Mouse (Mus musculus) lung, embryonic 16.5 days (tissue): Measurements from ENCODE around the gene Ehd3. TPM values are rescaled to one million over a fixed set of nuclear protein-coding genes. Genes with fewer than 3 reads are reported as not detected.

Source experiments
- ATAC-seq: fragments of 200-750 bp; cut with Nextera tagmentation; 2 replicates; pipeline ENCODE4 v1.8.0; 2017; ENCODE audit warnings: low read depth, mild to moderate bottlenecking, moderate library complexity
- H3K27ac ChIP-seq: fragments of 300-500 bp; sonication (generic); 2 replicates; pipeline ENCODE4 v1.5.1; 2014; ENCODE audit warnings: mild to moderate bottlenecking, control low read depth, low read length
- H3K27me3 ChIP-seq: fragments of 300-500 bp; sonication (generic); 2 replicates; pipeline ENCODE4 v1.6.1; 2014; ENCODE audit warnings: low read depth, low read length, mixed read lengths; ENCODE audit not compliant: control insufficient read depth, insufficient read depth
- H3K36me3 ChIP-seq: fragments of 300-500 bp; sonication (generic); 2 replicates; pipeline ENCODE4 v1.6.1; 2014; ENCODE audit warnings: low read length; ENCODE audit not compliant: control insufficient read depth, insufficient read depth
- H3K4me1 ChIP-seq: fragments of 300-500 bp; sonication (generic); replicated peaks from 2 replicates; pipeline ENCODE4 v1.6.1; 2014; ENCODE audit warnings: low read length, mixed read lengths; ENCODE audit not compliant: control insufficient read depth, insufficient read depth
- H3K4me2 ChIP-seq: fragments of 300-500 bp; sonication (generic); 2 replicates; pipeline ENCODE4 v1.6.1; 2014; ENCODE audit warnings: low read depth, low read length, control low read depth
- H3K4me3 ChIP-seq: fragments of 300-500 bp; sonication (generic); 2 replicates; pipeline ENCODE4 v1.5.1; 2014; ENCODE audit warnings: mild to moderate bottlenecking, low read length, control low read depth
- H3K9ac ChIP-seq: fragments of 300-500 bp; sonication (generic); 2 replicates; pipeline ENCODE4 v1.6.1; 2014; ENCODE audit warnings: low read length, control low read depth
- H3K9me3 ChIP-seq: fragments of 300-500 bp; sonication (generic); 2 replicates; pipeline ENCODE4 v1.6.1; 2016; ENCODE audit warnings: low read length; ENCODE audit not compliant: control insufficient read depth
- WGBS: fragments of 180-500 bp; shearing (Covaris S2); extraction: QIAGEN DNeasy Blood & Tissue Kit; methylation state at CpG from one replicate; pipeline ENCODE4 v1.1.7; 2014; 5-methylcytosine and 5-hydroxymethylcytosine counted together
- polyA plus RNA-seq: library from polyadenylated mRNA; unstranded; fragments of >200 nt; fragmentation: Nextera tagmentation; extraction: Ambion mirVana; gene quantifications from 2 replicates; pipeline ENCODE4 v1.2.1, GENCODE M21; 2015

Ehd3 gene
- polyA plus RNA-seq, 1 experiment from 2014 or later = 15.4 TPM

DNA sequence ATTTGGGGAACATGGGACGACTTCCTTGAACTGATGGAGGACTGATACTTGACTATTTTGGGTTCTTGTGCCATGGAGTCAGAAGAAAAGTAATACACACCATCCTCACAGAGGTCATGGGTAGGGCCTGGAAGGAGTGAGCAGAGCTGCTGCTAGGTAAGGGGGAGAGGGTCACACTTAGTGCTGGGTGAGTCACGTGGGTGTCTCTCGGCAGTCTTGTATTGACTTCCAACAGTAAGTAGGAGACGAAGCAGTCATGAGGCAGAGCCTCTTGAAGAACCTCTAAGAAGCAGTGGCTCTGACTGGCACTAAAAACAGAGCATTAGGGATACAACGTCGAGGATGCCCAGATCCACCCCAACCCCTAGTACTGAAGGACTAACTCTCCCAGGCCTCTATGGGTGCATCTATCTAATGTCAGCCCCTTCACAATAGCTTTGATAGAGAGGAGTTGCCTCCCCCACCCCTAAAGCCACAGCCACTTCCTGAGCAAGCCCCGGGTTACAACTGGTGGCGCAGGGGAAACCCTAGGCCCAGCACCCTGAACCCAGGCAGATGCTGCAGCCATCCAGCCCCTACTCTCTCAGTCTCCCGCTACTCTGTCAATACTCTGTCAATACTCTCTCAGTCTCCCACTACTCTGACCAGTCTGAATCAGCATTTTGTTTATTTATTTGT, 65.2 kb downstream of the Ehd3 start:
- no peaks in the 10 kb centered on the region for H3K36me3 ChIP-seq
- H3K9me3 ChIP-seq = no peaks in the 10 kb centered on the region
- no peak overlapping the region for H3K27ac ChIP-seq
- WGBS = 89% methylated on average over 9 of the region's 9 CpGs
- no peak overlapping the region for H3K4me3 ChIP-seq
- ATAC-seq = no peak
- no peaks in the 10 kb centered on the region for H3K27me3 ChIP-seq
- H3K4me2 ChIP-seq = no peak overlapping the region
- H3K9ac ChIP-seq = no peak overlapping the region
- no peaks in the 10 kb centered on the region for H3K4me1 ChIP-seq

GRCm38 (mm10) chr17:73870956-73871605, 67.1 kb downstream of the Ehd3 start:
- Histone ChIP-seq H3K27ac (no peak overlapping the region), H3K4me3 (no peak overlapping the region), H3K9ac (no peak overlapping the region), H3K36me3 (no peaks in the 10 kb centered on the region), H3K27me3 (no peaks in the 10 kb centered on the region), H3K4me2 (no peak overlapping the region), H3K9me3 (no peaks in the 10 kb centered on the region), H3K4me1 (no peaks in the 10 kb centered on the region)
- ATAC-seq = no peak
- 85% methylated on average over 14 of the region's 14 CpGs for WGBS

GRCm38 (mm10) chr17:73875268-73875667, 71.3 kb downstream of the Ehd3 start:
- Histone ChIP-seq H3K4me2 (no peak overlapping the region), H3K4me1 (no peaks in the 10 kb centered on the region), H3K27ac (no peak overlapping the region), H3K9ac (no peak overlapping the region), H3K9me3 (no peaks in the 10 kb centered on the region), H3K36me3 (no peaks in the 10 kb centered on the region), H3K4me3 (no peak overlapping the region), H3K27me3 (no peaks in the 10 kb centered on the region)
- WGBS = 78% methylated on average over 4 of the region's 4 CpGs
- ATAC-seq = no peak

DNA sequence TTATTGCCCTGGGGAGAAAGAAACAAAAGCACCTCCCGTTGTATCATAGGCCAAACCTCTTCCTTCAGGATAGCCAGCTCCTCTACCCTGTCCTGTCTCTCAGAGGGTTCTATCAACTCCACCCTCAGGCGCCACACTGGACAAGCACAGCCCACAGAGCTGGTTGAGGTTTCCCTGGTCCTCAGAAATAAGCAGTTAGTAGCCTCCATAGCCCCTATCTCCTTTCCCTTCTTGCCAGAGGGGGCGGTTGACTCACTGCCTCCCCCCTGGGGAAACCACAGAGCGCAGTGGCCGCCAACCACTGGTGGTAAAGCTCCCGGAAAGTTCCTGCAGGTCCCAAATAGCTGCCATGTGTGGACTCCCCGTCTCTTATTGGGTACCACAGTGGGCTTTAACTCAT, 71.7 kb downstream of the Ehd3 start:
- no peaks in the 10 kb centered on the region for H3K9me3 ChIP-seq
- WGBS = 81% methylated on average over 7 of the region's 7 CpGs
- H3K27me3 ChIP-seq = no peaks in the 10 kb centered on the region
- H3K9ac ChIP-seq = no peak overlapping the region
- no peak overlapping the region for H3K27ac ChIP-seq
- no peaks in the 10 kb centered on the region for H3K36me3 ChIP-seq
- no peak overlapping the region for H3K4me3 ChIP-seq
- no peak for ATAC-seq
- H3K4me2 ChIP-seq = no peak overlapping the region
- H3K4me1 ChIP-seq = no peaks in the 10 kb centered on the region

DNA sequence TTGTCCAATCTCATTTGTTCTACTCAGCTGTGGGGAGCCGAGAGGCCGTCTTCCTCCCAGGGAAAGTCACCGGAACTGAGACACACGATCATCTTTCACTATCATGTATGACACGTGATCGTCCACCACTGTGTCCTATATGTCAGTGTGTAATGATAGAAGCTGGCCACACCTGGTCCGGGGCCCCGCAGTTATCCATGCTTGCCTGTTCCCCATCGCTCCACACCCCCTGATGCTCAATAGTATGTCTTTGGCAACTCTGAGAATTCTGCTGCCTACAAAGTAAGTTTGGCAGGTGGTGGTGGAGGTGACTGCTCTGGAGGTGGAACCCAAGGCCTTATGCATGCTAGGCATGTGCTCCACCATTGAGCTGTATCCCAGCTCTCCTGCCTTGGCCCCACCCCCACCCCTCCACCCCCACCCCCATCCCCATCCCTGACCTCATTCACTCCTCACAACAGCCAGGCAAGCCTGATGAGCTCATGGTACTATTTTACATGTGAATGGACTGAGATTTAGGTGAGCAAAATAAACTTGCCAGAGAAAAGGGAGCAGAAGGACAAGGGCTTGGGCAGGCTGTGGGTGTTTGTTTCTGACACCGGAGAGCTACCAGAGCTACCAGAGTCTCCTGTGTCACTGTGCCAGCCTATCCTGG, 75.5 kb downstream of the Ehd3 start:
- Histone ChIP-seq H3K27me3 (no peaks in the 10 kb centered on the region), H3K27ac (no peak overlapping the region), H3K36me3 (no peaks in the 10 kb centered on the region), H3K9me3 (no peaks in the 10 kb centered on the region), H3K4me2 (no peak overlapping the region), H3K4me3 (no peak overlapping the region), H3K9ac (no peak overlapping the region), H3K4me1 (no peaks in the 10 kb centered on the region)
- WGBS = 83% methylated on average over 10 of the region's 10 CpGs
- ATAC-seq = no peak

DNA sequence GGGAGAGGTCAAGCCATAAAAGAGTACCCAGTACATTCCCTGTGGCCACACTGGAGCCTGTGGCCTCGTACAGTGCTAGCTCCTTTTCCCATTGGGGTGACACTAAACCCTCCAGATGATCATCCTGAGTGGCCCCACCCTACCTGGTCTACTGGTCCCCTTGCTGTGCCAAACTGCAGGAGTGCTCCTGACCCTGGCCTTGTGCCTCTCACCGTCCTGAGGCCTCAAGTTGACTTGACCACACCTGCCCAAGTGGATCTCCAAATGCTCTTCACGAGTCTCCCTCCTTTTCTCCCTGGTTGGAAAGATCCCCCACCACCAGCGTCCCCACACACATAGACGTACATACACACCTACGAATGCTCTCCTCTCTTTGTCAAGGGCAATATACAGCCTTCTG, 76.4 kb downstream of the Ehd3 start:
- H3K27me3 ChIP-seq = no peaks in the 10 kb centered on the region
- H3K4me3 ChIP-seq = no peak overlapping the region
- H3K27ac ChIP-seq = no peak overlapping the region
- H3K9me3 ChIP-seq = no peaks in the 10 kb centered on the region
- no peak overlapping the region for H3K4me2 ChIP-seq
- WGBS = 72% methylated on average over 6 of the region's 6 CpGs
- H3K4me1 ChIP-seq = no peaks in the 10 kb centered on the region
- ATAC-seq = no peak
- no peak overlapping the region for H3K9ac ChIP-seq
- no peaks in the 10 kb centered on the region for H3K36me3 ChIP-seq

DNA sequence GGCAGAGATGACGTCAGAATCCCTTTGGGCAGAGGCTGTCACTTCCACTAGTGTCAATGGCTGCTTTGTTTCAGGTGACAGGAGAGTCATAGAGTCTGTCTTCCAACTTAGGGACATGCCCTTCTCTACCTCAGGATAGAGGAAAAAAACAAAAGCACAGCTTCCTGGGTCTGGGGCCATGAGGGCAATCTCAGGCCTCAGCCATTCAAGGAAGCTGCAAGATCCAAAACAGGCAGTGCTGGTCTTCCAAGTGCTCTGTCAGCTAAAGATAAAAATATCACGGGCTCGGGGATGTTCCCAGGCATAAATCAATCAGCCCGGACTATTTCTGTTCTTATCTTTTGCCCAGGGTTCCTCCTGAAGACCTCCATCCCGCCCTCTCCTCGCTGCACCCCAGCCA, 77.4 kb downstream of the Ehd3 start:
- no peak overlapping the region for H3K4me2 ChIP-seq
- no peak for ATAC-seq
- H3K4me3 ChIP-seq = no peak overlapping the region
- H3K9me3 ChIP-seq = no peaks in the 10 kb centered on the region
- H3K27ac ChIP-seq = no peak overlapping the region
- WGBS = 34% methylated on average over 6 of the region's 6 CpGs
- H3K4me1 ChIP-seq = no peaks in the 10 kb centered on the region
- H3K9ac ChIP-seq = no peak overlapping the region
- H3K27me3 ChIP-seq = no peaks in the 10 kb centered on the region
- H3K36me3 ChIP-seq = no peaks in the 10 kb centered on the region

Other genes starting within 250 kb of the Ehd3 start
- 0.10 and 0.33 TPM in 2 replicates for gene Galnt14, start 93.7 kb upstream of the Ehd3 start, polyA plus RNA-seq
- 9.5 and 13.9 TPM in 2 replicates for gene Xdh, start 146.1 kb downstream of the Ehd3 start, polyA plus RNA-seq
- gene Srd5a2, start 243.8 kb downstream of the Ehd3 start, polyA plus RNA-seq = not detected in 2 replicates